Mouse (Mus musculus) urinary bladder, postnatal 4 days (tissue): ENCODE data around the gene Pla2g2c.

Experiments
- DNase-seq, 2 experiments: peaks; one replicate each; pipeline ENCODE4 v3.0.0; 2021 to 2022; ENCODE audit warnings: low spot score in 2 of 2

The Pla2g2c gene

DNA sequence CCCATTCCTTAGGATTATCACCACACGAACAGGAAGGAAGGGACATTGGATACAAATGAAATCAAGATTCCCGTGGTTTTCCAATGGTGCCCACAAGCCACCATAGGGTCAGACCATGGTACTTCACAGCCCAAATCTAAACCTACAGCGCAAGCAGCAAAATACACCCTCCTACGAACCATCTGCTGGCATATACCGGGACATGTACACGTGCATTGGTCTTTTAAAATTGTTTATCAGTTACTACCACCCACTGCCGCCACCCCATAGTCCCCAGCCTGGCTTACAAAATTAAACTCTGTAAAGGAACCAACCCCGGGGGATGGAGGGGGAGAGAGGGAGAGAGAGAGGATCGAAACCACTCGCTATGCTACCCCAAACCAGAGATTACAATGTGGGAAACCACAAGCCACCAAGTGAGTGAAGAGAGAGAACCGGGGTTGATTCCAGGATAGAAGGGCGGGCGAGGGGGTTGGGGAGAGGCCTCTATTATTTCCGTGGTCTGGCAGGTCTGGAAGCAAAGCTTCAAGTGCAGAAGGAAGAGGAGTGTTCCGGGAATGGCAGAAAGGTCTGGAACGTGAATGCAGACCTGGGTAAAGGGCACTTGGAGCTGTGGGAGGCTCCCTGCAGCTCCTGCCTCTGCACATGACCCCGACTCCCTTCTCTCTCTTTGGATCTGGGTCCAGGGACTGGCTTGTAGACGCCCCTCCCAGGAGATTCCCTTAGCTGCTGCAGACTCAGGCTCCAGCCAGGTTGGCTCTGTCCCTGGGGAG lies at the start of gene Pla2g2c:
Pla2g2c (plus strand) TSS at position 439 of the 773 bp plus-strand sequence.
- no peak for DNase-seq

DNA sequence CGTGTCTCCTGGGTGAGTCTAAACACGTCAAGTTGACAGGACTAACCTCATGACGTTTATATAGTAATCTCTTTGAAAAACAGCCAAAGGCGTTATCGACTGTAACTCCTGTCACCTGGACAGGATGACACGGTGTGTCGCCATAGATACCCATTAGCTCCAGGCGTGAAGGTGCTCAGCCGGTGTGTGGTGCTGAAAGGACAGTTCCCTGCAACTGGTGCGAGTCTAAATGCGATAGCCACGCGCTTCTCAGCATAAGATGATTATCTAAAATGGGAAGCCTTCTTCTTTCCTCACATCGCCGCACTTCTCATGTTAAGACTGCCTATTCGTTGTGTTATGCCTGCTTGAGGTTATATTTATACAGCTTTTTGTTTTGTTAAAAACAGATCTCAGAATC lies 48.1 kb upstream of the Pla2g2c start:
- DNase-seq, result no peak

DNA sequence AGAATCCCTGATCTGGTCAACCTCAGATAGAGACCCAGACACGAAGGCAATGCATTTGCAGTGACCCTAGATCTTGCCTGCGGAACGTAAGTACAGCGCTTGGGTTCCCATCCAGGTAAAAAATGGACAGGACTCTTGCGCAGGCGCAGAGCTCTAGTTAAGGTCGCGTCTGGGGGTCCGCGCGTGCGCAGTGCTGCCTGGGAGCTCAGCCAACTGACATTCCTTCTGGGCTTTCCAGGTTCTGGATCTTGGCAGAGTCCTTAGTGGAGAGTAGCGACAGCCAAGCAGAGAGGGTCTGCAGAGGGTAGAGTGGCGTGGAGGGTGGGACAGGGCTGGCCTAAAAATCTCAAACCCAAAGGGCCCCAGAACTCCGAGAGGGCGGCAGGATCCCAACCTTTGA lies 47.0 kb upstream of the Pla2g2c start:
- DNase-seq, result no peak

DNA sequence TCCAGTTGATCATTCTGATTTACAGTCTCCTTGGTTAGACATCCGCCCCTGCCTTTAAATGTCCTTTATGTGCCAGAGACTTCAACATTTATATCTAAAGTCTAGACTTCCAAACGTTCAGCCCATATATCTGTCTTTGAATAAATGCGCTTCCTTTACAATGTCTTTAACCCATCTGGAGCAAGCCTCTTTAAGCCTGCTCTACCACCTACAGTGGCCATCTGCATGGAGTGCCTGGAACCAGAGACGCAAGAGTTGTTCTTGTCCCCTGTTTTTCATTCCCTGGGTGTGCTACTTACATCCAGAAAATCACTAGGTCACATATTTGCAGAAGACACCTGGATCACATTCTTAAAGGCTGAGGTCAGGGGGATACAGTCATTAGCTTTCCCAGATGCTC lies 44.5 kb upstream of the Pla2g2c start:
- no peak for DNase-seq

DNA sequence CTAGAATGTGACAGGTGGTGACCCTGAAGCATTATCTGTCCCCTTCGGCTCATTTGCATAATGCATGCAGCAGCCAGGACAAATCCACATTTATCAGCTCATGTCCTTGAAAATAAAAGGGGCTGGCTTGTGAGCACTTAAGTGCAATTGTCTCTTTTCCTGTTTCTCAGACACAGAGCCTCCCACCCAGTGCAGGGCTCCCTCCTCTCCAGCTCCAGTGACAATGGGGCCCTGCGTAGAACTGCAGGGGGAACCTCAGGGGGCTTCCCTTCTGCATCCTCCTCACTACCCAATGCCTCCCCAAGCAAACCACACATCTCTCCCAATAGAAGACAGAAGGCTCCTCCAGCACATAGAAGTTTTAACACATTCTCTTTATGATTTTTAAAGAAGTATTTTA lies 41.8 kb upstream of the Pla2g2c start:
- DNase-seq, result no peak

DNA sequence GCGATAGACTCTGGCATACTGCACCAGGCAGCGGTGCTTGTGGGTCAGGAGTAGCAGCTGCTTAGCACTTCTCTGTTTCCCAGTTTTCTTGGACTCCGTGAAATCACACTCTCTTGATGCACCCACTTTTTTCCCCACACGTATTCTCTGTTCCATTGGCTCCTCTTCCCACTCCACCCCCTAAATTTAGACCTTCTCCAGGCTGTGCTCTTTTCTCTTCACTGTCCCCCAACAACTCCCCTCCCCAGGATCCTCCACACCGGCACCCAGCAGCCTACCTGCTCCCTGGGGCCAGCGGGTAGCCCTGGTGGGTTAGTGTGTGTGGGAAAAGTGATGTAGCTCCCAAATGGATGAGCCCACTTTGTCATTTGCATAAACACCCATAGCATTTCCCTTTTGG lies 38.8 kb upstream of the Pla2g2c start:
- DNase-seq, result no peak

DNA sequence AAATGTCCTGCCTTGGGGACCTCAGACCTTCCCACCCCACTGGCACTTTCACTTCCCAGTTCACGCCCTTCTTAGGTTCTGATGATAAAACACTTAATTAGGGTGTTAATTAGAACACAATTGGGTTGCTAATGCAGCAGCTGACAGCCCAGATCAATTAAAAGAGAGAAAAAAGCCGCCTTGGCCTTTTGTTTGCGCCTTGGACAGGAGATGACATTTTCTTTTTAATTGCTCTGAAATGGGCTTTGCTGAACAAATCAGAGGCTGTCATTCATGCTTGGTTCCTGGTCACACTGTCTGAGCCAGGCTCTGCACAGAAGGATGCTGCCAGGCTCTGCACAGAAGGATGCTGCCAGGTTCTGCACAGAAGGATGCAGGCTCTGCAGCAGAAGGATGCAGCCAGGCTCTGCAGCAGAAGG lies 35.5 kb upstream of the Pla2g2c start:
- DNase-seq, result no peak

DNA sequence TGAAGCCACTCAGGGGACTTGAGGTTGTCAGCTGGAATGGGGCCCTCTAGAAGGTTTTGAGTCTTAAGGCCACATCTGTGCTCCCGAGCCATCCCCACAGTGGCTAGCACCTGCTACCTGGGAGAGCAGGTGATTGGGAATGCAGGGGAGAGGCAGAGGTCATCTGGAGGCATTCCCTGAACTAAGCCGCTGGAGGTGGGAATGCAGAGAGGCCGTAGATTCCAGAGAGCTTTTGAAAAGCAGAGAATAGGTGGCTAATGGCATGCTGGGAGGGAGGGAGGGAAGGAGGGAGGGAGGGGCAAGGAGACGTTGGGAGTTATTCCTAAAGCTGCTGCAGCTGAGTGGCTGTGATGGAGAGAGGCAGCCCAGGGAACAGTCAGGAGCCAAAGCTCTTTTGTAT lies 34.0 kb upstream of the Pla2g2c start:
- no peak for DNase-seq

DNA sequence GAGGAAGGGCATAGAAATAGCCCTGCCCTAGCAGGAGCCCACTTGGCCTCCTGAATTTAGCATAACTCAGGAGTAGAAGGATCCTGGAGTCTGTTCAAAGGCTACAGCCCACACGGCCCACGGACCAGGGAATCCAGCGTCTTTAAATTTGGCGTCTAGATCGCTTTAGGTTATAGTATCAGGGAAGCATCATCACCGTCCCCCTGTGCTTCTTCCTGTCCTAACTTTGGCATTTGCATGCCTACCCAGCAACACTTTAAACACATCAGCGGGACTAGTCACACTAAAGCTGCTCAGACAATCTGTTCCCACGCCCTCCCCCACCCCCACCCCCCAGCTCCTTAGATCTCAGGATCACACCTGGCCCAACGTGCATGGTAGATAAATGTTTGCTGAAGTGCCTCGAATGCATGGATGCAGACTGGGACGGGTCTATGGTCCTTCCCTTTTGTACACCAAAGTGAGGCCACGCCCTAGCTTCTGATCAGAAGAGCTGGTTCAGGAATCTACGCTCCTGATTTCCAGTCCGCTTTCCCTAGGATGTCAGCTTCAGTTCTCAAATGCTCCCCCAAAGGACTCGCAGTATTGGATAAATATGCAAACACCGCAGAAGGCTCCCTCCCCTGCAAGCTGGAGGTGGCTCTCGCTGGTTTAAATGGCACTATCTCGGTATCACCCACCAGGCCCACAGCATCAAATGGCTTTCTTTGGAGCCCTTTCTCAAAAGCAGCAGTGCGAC lies 33.0 kb upstream of the Pla2g2c start:
- no peak for DNase-seq

DNA sequence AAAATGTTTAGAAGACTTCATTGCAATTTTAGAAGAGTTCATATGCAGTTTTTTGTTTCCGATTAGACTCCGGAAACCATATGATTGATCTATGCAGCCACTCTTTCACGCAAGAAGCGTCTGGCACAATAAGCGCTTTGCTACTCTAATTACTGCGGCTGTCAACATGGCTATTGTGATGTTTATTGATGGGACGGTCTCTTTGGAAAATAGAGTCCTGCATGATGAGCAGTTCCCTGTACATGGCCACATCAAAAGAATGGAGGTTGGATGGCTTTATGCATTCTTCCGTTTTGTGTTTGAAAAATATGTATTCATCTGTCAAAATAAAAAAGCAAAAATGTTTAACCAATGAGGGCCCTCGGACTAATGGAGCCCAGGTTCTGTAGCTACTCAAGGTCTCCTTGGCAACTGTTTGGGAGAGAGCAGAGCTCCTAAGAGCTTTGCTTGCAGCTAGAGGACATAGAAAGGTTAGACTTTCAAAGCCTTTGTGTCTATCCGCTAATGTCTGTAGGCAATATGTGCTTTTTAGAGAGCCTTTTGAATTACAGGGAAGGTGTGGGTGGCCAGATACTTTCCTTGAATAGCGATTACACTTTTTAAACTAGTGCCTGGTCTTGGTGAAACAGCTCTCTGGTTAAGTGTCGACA lies 31.4 kb upstream of the Pla2g2c start:
- no peak for DNase-seq

DNA sequence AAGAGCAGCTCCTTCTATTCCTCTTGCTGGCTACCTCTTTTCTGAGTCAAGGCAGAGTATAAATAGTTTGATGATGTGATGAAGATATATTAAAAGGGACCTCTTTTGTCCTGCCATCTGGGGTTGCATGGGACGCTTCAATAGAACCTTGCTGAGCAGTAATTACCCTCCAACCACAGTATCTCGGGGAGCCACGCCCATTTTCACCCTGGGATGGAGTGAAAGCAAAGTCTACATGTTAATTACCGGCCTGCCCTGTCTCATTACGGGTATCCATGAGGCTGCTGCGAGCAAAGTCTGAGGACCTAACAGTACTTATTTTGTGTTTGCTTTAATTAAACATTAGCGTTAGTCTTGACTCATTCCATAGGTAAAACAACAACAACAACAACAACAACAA lies 27.9 kb upstream of the Pla2g2c start:
- DNase-seq, result no peak

DNA sequence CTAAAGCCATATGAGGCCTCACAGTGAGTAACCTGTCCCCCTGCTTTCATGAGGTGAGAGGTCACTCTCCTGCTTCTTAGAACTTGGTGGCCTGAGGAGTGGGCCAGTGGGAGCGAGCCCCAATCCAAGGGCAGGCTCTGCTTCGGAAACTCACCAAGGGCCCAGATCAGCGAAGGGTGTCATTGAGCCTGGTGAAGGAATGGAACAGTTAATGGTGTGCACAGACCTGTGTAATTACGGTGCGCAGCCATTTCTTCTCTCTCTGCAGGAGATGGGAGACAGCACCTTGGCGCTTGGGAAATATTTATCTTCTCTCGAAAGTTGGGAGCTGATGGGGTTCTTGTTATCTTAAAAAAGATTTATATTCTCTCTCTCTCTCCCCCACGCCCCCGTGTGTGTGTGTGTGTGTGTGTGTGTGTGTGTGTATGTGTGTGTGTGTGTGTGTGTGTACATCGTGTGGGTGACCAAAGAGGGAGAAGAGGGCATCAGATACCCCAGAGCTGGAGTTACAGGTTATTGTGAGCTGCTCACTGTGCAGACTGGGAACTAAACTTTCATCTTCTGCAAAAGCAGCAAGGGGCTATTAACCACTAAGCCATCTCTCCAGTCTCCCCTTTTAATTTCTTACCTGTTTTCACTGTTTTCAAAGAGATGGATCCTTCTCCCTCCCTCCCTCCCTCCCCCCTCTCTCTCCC lies 27.3 kb upstream of the Pla2g2c start:
- DNase-seq, result no peak

DNA sequence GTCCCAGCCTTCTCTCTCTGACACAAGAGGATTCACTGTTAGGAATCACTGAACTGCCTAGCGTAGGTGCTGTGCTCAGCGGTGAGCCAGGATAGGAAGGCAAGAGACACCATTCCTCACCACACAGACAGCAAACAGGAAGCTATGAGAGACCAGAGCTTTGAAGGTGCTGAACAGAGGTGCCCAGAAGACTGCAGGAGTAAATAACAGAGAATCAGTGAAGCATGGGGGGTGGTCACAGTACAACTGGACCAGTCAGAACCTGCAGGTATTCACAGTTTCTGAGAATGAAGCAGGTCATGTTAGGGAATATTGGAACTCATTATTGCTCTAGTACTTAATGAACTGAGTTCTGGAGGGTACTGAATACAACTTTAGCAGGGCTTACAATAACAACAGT lies 26.3 kb upstream of the Pla2g2c start:
- no peak for DNase-seq

DNA sequence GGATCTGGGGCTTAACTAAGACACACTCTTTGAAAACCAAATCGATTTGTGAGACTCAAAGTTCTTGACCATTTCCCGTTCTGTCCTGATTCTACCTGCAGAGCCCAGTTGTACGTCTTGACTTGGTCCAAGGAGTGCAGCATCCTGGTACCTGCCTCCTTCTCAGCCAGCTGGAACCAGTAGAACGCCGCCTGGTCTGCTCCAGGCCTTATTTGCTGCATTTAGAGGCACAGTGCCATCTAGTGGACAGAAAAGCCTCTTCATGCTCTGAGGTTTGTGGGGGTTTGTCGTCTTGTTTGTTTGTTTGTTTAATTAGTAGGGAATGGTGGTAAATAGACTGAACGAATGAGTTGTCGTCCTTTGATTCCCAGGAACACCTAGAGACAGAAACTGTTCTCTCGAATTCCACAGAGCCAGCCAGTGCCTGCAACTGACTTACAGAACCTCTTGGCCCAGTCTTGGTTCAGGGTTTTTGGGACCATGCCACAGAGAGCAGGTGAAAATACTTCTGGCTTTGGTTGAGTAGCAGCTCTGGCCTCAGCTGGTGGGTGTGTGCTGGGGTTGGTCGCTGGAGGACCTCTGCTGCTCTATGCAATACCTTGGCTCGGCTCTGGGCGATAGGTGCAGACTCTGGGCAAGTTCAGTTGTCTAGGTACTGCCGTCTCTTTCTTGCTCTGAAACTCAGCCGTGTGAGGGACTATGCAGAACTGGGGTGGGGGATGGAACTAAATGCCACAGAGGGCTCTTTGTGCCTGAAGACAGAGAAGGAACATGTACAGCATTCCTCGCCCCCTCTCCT lies 24.2 kb upstream of the Pla2g2c start:
- DNase-seq, result no peak

DNA sequence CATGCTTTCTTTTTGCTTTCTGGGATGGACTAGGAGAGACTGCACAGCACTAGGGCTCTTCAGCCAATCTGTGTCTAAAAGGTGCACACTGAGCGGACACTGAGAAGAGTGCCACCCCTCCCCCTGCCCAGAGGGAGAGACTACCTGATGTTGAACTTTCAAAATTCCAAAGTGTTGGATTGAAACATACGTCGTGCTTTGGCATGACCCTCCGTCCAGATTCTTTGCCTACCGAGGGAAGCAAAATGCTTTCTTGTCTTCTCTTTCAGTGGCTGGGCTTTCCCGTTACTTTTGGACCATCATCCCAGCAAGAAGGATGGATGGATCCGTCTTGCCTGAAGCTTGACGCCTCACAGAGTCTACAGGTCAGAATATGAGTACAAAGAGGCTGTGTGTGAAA lies 23.5 kb upstream of the Pla2g2c start:
- DNase-seq, result no peak

DNA sequence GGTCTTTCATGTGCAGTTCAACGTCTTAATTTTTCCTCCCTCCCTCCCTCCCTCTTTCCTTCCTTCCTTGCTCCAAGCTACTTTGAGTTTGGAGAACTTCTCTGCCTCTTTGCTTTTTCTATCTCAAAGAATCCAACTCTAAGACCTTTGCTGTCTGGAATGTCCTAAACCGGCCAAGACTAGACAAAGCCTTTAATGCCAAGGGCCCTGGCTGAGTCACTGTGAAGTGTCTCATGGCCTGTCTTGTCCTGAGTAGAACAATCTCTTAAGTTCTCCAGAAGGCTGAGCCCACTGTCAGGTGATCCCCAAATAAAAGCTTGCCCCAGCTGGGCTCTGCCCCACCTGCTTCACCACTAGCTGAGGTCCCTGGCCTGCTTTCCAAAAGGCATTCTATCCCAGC lies 22.6 kb upstream of the Pla2g2c start:
- no peak for DNase-seq

DNA sequence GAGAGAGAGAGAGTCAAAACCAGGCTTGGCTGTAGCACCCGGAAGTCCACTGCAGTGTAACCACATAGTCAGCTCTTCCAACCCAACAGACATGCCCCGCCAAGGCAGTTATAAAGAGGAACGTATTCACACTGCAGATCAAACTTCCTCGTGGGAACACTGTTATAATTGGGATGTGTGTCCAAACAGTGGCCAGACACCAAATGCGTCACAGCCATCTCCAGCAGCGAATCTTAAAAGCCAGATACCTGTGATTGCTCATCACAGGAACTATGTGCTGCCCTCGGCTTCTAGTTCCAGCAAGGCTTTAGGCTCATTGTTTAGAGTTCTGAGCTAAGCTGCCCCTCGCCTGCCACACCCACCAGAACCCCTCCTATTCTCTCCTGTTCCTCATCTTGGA lies 22.1 kb upstream of the Pla2g2c start:
- DNase-seq, result no peak

DNA sequence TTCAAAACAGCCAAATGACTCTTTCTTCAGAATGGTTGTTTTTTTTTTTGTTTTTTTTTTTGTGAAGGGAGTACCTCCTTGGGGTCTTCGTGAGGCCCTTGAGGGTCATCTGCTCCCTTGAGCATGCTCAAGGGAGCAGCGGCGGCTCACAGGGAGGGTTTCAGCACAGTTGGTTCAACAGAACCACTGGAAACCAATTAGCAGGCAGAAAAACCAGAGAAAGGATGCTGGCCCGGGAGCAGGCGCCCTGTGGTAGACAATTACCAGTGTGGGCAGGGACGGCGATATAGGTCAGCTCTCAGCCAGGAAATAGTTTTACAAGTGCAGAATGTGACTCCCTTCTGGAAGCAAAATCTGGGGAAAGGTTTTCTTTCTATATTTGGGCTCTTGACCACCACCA lies 21.0 kb upstream of the Pla2g2c start:
- no peak for DNase-seq

DNA sequence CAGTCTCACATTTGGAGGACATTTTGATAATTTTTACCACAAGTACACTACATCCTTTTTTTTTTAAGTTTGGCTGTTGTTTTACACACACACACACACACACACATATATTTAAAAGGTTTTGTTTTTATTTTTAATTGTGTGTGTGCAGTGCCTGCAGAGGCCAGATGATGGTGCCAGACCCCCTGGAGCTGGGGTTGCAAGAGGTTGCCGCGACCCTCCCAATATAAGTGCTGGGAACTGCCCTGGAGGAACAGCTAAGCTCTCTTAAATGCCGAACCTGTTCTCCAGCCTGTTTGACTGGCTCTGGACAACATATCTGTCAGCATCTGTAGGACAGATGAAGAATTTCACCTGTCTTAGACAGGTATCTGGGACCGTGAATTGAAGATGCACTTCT lies 20.4 kb upstream of the Pla2g2c start:
- no peak for DNase-seq

DNA sequence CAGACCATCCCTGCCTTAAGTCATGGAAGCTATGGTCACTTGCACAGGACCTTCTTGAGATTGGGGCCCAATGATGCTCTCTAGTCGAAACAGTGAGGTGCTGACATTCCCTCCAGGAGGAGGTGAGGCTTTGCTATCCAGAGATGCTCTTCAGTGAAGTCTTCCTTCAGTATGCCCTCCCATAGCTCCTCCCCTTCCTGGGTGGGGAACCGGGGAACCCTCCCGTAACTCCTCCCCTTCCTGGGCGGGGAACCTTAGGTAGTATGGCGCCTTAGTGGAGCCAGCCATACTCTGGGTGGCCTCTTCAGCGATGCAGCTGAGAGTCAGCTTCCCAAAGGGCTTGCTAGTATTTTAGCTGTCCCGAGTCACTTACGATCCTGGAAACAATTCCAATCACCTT lies 18.0 kb upstream of the Pla2g2c start:
- no peak for DNase-seq

DNA sequence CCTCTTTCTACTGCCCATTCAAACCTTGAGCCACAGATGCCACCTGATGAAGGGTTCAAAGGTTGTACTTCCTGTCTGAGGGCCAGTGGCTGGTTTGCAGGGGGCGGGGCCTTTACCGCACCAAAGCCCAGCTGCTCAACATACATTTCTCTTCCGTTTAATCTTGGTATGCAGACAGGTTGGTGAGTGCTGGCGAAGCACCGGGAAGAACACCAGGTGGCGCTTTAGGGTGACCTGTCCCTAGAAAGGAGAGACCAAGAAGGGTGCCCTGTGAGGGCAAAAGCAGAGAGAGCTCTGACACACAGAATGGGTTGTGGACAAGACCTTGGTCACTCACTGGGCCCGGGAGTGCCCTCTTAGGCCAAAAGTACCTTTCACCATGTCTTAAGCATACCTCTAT lies 16.0 kb upstream of the Pla2g2c start:
- DNase-seq, result peak in 1 of 2 experiments; percentile 74

DNA sequence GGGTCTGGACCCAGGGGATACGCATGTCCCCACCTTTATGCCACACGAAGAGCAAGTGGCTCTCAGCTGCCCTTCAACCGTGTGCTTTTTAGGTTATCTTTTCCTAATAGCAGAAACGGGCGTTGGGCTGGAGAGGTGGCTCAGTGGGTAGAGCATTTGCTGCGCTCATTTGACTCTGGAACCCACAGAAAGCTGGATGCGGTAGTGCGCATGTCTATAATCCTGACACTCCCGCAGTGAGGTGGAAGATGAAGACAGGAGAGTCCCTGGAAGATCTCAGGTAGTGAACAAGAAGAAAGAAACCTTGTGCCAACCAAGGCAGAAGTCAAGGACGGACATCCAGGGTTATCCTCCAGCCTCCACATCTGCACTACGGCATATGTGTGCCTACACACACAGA lies 15.3 kb upstream of the Pla2g2c start:
- no peak for DNase-seq
